Mouse (Mus musculus) heart, adult 8-10 months (tissue): ENCODE data around the gene Gm853. TPM values are rescaled to one million over a fixed set of nuclear protein-coding genes. Genes with fewer than 3 reads are reported as not detected.
"Not testable (repeated sequence)": the region's sequence is repeated elsewhere in the genome, so short reads cannot be mapped to it uniquely, and the experiment has no call there.

ENCODE experiments used
- DNase-seq: peaks from one replicate; pipeline ENCODE4 v3.0.0; 2022; ENCODE audit warnings: low spot score
- total RNA-seq, 4 experiments: library from RNA; stranded (reverse); gene quantifications; 2 replicates each; pipeline ENCODE4 v1.2.4; 2022

Gene Gm853
- total RNA-seq: not detected

DNA sequence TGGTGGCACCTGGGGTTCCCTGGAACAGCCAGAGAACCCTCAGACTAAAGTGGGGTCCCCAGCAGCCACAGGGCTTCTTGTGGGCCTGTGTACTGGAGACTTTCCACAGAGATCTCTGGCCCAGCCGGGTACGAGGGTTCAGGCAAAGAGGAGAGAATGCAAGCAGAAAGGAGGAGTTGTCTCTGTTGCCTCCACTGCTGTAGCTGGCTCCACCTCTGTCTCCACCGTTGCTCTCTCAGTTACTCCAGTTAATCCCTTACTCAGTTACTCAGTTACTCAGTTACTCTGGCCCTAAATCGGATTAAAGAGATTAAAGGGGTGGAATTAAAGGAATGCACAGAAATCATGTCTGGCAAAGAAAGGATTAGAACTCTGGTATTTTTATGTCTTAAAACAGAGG, at the start of gene Gm853:
TSS of gene Gm853 (minus strand) at position 223 of the 400 bp plus-strand sequence.
- DNase-seq: no peak

DNA sequence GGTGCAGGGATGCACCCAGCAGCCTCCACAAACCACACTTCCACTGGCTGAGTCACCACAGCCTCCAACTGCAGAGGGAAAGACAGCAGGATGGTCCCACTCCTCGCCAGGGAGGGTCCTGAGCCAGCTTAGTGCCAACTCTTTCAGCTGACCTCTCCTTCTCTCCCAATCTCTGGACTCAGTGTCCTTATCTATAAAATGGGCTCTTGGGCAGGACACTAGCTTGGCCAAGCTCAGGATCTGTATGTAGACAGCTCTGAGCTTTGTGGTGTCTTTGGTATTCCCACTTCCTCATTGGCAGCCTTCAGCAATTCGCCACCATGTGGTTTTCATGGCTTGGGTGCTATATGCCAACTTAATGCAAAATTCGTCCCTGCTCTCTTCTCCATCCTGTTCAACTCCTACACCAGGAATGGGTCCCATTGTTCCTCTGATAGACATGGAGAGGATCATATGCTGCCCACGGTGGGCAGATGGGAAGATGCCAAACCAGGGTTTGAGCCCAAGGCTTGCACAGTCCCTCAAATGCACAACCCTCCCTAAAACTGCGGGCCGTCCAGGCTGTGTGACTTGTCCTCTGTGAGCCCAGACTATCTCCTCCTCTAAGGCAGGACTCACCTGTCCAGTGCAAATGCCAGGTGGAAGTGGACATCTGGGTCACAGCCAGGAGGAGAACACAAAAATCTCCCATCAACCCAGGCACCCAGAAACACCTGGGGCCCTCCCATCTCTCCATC, 48.6 kb upstream of the Gm853 start:
- DNase-seq: no peak

DNA sequence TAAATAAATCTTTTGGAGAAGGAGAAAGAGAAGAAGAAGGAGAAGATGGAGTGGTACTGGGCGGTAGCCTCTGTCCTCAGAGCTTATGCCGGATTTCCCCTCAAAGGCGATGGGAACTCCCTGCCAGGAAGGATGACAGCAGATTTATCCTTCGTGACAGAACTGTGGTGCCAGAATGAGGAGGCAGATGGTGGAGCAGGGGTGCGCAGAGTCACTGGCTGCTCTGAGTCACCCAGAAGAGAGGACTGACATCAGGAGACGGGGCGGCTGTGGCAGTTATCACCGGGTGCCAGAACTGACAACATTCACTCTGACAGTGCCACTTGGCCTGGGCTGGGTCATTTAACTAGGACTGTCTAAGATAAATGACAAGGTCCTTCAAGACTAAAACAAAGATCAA, 47.9 kb upstream of the Gm853 start:
- DNase-seq: no peak

DNA sequence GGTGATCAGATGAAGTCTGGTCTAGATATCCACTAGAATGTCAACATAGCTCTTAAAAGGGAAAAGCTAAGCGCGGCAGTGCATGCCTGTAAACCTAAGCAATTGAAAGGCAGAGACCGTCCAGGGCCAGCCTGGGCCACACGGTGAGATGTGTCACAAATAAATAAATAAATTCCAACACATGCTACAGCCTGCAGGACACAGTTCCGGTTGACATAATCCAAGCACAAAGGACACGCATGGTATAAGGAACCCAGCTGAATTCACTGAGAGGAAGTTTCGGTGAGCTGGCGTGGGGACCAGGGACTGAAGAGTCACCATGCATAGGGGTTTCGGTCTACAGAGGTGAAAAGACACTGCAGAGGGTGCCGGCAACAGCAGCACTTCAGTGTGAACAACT, 46.5 kb upstream of the Gm853 start:
- DNase-seq: no peak

DNA sequence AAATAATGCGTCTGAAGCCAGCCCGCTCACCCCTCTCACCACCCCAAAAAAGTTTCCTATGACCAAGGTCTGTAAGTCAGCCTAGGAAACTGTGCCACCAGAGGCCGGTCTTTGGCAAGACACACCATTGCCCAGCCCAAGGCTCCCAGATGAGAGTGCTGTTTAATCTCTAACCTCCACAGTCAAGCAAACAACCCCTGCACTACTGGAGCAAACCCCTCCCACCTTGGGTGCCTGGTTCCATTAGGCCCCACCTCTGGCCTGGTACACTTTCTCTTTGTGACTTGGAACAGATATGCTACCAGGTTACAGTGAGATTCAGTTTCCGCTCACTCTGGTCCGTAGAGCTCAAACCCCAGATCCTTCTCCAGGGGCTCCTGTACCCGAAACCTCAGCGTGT, 44.9 kb upstream of the Gm853 start:
- no peak for DNase-seq

DNA sequence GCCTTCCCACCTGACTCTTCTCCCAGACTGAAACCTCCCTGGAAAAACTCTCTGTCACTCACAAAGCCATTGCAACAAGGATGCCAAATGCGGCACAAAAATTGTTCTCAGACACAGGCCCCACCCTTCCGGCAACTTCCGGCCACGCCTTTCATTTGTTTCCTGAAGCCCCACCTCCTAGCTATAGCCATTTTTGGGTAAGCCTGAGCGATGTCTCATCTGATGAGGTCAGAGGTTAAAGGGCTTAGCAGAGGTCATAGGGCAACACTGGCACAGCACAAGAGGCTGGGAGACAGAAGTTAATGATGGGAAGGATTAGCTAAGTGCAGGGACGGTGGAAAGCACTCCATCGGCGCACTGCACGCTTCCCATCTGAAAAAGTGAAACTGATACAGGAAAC, 44.4 kb upstream of the Gm853 start:
- DNase-seq: no peak

DNA sequence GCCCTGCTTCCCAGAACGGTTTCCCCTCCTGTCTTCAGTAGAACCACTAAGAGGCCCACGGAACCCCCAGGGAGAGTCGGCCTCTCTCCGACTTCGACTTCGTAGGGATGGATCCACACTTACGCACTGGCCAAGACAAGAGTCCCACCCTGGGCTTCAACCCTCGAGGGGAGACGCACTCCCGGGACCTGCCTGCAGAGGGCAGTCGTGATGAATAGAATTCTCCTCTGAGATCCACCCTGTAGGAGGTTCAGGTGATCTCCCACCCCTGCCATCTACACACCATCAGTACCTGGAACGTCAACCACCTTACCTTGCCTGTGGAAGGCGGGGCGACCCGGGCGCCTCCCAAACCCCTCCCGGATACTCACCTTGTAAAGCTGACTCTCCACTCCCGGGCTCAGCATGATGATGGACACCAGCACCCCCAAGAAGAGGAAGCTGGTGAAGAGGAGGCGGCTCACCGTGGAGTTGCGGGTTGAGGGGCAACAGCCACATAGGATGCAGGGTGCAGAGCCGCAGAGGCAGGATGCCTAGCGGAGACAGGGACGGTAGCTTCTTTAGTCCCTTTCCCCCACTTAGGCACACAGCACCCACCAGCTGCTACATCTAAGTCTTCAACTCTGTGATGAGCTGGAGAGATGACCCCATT, 42.6 kb upstream of the Gm853 start:
- peak; percentile 52 for DNase-seq

DNA sequence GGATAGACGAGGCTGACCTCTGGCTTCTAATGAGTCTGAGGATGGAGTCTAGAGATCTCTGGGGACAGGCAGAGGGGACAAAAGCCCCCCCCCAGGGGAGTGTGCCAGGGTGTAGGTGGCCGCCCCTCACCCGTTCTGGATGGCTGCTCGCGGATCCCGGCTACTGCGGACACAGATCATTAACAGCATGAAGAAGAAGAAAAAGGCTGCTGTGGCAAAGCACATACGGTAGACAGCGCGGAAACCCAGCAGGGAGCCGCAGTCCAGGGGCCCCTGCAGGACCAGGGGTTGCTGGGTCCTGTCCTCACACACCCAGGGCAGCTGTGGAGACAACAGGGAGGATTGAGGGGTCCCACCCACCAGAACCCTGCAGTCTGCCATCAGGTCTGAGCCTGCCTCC, 41.9 kb upstream of the Gm853 start:
- DNase-seq: no peak

DNA sequence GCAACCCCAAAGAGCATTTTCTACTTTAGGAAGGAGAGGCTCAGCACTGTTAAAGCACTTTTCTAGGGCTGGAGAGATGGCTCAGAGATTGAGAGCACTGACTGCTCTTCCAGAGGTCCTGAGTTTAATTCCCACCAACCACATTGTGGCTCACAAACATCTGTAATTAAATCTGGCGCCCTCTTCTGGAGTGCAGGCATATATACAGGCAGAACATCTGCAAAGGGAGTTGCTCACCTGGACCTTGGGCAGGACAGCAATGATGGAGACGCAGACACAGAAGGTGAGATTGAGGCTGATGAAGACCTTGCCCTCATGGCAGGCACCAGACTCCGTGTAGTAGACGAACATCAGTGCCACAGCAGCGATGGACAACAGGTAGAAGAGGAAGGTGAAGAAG, 38.2 kb upstream of the Gm853 start:
- no peak for DNase-seq

DNA sequence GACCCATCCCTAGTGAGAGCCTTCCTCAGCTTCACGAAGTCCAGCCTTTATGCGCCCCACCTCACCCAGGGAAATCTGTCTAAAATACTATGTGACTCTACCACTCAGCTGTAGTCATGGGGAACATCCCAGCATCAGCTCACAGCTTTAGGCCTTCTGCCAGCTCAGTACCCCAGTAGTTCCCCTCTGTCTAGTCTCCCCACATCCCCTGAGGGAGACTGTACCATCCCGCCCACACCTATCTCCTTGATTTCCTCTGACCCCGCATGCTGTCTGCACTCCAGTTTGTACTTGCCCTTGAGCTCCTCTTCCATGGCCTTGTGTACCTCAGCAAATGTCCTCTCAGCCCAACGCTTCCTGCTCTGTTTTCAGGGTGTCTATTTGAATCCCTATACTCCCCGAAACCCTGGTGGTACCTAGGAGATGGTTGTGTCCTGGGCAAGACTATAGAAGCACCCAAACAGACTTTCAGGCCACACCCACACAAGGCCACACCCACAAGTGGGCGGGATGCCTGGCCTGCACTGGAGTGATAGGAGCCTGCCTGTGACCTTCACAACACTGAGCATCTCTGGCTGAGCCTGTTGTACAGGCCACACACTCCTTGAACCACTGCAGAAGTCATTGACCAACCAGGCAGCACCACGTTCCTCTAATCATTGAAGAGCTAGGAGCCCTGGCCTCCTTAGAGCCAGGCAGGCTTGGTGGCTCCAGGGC, 30.4 kb upstream of the Gm853 start:
- DNase-seq: no peak

DNA sequence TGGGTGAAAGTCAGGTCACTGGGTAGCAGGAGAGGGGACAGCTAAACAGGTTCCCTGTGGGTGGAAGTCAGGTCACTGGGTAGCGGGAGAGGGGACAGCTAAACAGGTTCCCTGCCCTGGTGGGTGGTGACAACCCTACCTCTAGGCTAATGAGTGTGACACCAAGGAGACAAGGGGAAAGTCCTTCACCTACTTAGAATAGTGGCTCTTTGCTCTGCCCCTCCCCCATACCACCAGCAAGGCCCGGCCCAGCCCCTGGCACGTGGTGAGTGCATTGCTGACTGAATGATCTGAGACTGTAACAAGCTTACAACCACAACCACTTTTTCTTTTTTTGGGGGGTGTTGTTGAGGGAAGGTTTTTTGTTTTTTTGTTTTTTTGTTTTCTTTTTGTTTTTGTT, 29.6 kb upstream of the Gm853 start:
- no peak for DNase-seq

DNA sequence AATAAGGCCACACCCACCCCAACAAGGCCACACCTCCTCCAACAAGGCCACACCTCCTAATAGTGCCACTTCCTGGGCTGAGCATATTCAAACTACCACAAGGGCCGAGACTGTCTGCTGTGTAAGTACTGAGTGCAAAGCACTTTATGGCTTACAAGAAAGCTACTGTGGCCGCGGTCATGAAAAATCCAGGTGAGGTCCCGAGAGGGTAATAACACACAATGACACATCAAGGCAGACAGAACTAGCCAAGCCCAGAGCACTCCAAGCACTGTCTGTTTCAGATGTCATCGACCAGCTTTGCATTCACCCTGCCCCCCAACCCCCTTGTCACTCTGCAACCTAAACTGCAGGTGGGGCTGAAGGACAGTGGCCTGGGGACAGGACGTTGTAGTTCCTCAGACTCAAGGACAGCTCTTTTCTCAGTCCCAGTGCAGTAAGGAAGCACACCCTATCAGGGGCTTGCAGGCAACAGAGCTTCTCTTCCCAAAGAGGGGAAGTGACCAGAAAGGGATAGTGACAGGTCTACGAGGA, 29.0 kb upstream of the Gm853 start:
- no peak for DNase-seq

DNA sequence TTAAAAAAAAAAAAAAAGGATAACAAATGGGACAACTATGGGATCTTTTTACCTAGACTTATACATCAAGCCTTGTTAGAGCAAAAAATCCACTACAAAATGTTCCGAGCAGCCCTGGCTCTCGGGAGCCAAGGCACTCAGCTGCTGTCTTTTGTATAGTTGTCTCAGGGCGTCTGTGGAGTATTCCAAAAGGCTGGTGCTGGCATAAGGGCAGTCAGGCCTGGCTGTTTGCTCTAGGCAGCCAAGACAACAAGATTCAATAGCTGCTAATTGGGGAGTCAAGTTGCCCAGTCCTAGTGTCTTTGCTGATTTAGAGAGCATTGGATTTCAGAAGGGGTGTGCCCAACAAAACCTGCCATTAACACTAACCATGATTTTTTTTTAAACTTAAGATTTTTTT, 26.4 kb upstream of the Gm853 start:
- no peak for DNase-seq

DNA sequence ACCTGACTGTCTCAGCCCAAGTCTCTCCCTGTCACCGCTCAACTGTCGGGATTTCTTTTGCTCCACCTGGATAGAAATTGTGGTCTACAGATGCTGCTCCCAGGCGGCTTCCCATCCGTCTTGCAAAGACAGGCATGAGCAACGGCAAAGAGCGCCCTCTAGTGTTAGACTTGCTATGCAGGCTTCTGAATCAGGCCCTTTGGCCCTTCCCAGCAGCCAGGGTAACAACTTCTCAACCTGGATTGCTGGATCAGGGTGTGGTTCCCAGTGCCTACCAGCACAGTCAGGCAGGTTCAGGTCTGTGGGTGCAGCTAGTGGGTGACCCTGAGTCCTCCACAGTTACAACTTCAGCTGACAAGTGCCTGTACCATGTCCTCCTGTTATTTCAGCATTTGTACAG, 23.9 kb upstream of the Gm853 start:
- DNase-seq: peak; percentile 59

DNA sequence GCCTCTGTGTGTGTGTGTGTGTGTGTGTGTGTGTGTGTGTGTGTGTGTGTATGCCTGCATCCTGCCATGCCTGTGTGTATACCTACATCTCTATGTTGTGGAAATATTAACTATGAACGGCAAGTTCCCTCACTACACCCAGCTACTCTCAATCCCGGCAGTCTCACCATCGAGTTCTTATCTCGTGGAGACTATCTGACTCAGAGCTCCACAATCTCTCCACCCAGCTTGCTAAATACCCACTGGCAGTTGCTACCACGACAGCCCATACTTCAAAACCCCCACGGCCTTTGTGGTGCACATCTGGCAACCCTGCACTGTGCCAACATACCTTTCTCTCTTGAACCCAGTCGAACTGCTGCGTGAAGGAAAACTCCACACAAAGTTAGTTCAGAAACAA, 22.5 kb upstream of the Gm853 start:
- no peak for DNase-seq

DNA sequence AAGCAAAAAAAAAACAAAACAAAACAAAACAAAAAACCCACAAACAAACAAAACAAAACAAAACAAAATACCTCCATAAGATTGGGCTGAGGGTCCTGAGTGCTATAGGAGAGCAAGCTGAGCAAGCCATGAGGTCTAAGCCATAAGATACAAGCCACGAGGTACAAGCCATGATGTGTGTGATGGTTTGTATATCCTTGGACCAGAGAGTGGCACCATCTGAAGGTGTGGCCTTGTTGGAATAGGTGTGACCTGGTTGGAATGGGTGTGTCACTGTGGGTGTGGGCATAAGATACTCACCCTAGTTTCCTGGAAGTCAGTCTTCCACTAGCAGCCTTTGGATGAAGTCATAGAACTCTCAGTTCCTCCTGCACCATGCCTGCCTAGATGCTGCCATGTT, 21.4 kb upstream of the Gm853 start:
- DNase-seq: not testable (repeated sequence)

DNA sequence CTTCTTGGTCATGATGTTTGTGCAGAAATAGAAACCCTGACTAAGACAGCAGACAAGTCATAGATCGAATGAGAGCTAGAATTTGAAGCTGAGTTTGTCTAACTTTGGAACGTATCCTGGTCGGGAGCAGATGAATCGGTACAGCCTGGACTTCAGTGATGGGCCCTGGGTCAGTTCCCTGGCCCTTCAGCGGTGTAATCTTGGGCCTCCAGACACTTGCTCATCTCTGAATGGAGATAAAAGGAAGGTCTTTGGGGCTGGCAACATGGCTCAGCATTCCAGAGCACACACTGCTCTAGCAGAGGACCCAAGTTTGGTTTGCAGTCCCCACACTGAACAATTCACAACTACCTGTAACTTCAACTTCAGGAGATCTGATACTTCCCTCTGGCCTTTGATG, 20.8 kb upstream of the Gm853 start:
- DNase-seq: no peak

DNA sequence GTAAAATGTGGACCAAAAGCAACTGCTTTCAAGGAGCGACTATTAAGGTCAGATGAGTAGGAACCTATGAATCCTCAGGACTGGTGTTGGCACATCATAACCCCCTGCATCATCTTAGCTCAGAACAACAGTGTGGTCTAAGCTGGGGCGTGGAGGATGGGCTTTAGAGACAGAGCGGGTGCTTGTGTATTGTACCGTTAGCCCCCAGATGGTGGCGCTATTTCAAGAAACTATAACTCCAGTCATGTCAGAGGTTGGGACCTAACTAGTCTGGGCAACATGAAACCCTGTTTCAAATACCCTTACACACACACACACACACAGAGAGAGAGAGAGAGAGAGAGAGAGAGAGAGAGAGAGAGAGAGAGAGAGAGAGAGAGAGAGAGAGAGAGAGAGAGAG, 18.5 kb upstream of the Gm853 start:
- DNase-seq: no peak

DNA sequence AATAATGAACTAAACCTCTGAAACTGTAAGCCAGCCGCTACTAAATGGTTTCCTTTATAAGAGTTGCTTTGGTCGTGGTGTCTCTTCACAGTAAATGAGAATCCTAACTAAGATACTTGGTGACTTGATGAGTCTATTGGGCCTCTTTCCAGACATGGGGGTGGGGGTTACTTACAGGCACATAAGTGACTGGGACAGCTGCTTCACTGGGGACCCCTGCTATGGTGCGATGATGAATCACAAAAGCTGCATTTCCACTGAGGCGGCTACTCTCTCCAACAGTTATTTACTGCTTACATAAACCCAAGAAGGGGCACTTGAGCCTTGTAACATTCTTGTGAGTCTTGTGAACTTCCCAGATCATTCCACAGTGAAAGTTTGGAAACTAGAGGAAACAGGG, 15.4 kb upstream of the Gm853 start:
- DNase-seq: no peak

DNA sequence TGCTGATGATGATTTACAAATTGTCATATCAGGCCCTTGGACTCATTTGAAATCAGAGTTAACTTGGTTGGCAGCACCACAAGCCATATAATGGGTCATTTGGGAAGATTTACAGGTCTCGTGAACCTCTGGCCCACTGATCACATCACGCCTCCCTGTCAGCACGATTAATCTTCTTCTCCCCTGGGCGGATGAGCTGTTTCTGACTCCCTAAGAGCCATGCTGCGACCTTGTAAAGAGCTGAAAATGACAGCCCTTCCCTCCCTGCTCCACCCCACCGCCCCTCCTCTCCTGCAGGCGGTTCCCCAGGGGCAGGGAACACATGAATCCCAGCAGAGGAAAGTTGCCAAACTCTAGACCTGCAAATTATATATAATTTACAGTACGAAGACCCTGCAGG, 14.2 kb upstream of the Gm853 start:
- no peak for DNase-seq

DNA sequence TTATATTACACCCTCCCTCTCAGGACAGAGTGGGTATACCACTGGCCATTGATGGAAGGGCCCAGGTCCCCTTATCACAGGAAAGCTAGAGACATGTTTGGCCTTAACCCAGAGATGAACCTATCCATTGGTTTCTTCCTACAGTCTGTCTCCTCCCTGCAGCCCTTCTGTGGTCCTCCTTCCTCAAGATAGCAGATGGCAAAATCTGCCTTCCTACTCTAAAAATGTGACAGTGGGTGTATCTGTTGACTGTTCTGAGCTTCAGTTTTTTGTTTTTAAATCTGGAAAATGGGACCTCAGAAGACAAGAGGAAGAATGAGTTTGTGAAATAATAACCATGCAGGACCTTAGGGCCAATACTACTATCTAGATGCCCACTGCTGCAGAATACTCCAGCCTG, 1.9 kb upstream of the Gm853 start:
- no peak for DNase-seq

DNA sequence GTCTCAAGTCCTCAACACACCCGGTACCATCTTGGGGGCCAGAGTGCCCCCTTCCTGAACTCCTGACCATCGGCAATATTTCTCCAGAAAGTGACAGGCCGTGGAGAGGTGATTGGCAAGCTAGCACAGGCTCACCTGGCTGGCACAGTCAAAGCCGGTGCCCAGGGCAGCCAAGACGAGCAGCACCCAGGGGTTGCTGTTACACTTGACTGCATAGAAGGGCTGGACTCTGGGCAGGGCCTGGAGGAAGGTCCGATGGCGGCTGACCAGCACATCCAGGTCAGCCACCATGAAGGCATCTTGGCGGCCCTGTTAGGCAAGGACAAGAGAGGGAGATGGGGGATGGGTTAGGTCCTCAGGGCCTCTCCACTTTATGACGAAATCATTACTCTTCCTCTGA, 2.0 kb downstream of the Gm853 start:
- DNase-seq: no peak

DNA sequence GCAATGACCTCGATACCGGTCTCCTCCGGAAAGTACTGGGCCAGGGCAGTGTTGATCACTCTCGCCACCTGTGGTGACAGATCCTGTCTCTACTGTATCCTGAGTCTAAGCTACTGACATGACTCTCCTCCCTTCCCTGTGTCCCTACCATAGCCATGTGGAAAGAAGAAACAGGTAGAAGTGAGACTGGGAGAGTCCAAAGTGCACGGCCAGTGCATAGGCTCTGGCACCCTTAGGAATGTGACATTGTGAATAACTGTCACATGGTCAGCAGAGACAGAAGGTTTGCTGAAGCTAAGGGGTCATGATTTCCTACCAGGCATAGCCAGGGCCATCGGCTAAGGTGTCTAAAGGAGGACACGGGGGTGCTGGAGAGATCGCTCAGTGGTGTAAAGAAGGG, 6.8 kb downstream of the Gm853 start:
- no peak for DNase-seq
